Mouse (Mus musculus): ENCODE measurements around the gene Rabgef1. TPM values are rescaled to one million over a fixed set of nuclear protein-coding genes. Genes with fewer than 3 reads are reported as not detected.
A peak's percentile ranks its signal among the peaks of the same experiment; 100 is the strongest.

Rabgef1 gene
- polyA plus RNA-seq, 1 experiment from 2014 or later = 34.5 TPM

- ATAC-seq (ENCODE audit: insufficient read depth, low FRiP score) = no peak
- H3K36me3 ChIP-seq (ENCODE audit: control insufficient read depth, insufficient read depth, low read length) = no peaks in the 10 kb centered on the region
Observed at GRCm38 (mm10) chr5:130218336-130218735, 46.7 kb downstream of the Rabgef1 start.

GRCm38 (mm10) chr5:130221316-130221715, 49.7 kb downstream of the Rabgef1 start:
- Histone ChIP-seq H3K27ac (ENCODE audit: low read length) (0 out of 2 replicates have a peak overlapping the region, but pooled peaks have one; percentile 24), H3K36me3 (ENCODE audit: control insufficient read depth, insufficient read depth, low read length) (no peaks in the 10 kb centered on the region), H3K4me2 (ENCODE audit: low read depth, low read length) (peak overlapping the region; percentile 91), H3K4me1 (ENCODE audit: control insufficient read depth, insufficient read depth, low read length) (peaks cover 17% of the 10 kb centered on the region), H3K4me3 (replicated peaks; ENCODE audit: low read length) (peak overlapping the region; percentile 99), H3K9ac (ENCODE audit: low read length) (no peak overlapping the region), H3K27me3 (ENCODE audit: control insufficient read depth, insufficient read depth, low read length) (no peaks in the 10 kb centered on the region), H3K9me3 (replicated peaks; ENCODE audit: control insufficient read depth, low read length) (no peaks in the 10 kb centered on the region)
- no peak for ATAC-seq (ENCODE audit: insufficient read depth, low FRiP score)
- WGBS = 47% methylated on average over 2 of the region's 2 CpGs

More at GRCm38 (mm10) chr5:130218336-130218735, 46.7 kb downstream of the Rabgef1 start:
- WGBS = 82% methylated on average over 5 of the region's 5 CpGs
- H3K27ac ChIP-seq (ENCODE audit: low read length) = no peak overlapping the region
- H3K9me3 ChIP-seq (replicated peaks; ENCODE audit: control insufficient read depth, low read length) = no peaks in the 10 kb centered on the region
- no peaks in the 10 kb centered on the region for H3K27me3 ChIP-seq (ENCODE audit: control insufficient read depth, insufficient read depth, low read length)
- H3K4me3 ChIP-seq (replicated peaks; ENCODE audit: low read length) = no peak overlapping the region
- H3K4me1 ChIP-seq (ENCODE audit: control insufficient read depth, insufficient read depth, low read length) = peaks cover 10% of the 10 kb centered on the region; the same call in 1 of the 2 replicates
- H3K4me2 ChIP-seq (ENCODE audit: low read depth, low read length) = no peak overlapping the region
- H3K9ac ChIP-seq (ENCODE audit: low read length) = no peak overlapping the region

- Histone ChIP-seq H3K36me3 (ENCODE audit: control insufficient read depth, insufficient read depth, low read length) (no peaks in the 10 kb centered on the region), H3K27ac (ENCODE audit: low read length) (peak overlapping the region; percentile 75), H3K4me3 (replicated peaks; ENCODE audit: low read length) (peak overlapping the region; percentile 99), H3K4me1 (ENCODE audit: control insufficient read depth, insufficient read depth, low read length) (peaks cover 17% of the 10 kb centered on the region), H3K9ac (ENCODE audit: low read length) (peak overlapping the region; percentile 99), H3K9me3 (replicated peaks; ENCODE audit: control insufficient read depth, low read length) (no peaks in the 10 kb centered on the region), H3K4me2 (ENCODE audit: low read depth, low read length) (peak overlapping the region; percentile 91), H3K27me3 (ENCODE audit: control insufficient read depth, insufficient read depth, low read length) (no peaks in the 10 kb centered on the region)
- peak; percentile 35; the same call in 1 of the 2 replicates for ATAC-seq (ENCODE audit: insufficient read depth, low FRiP score)
- WGBS = 0% methylated on average over 10 of the region's 10 CpGs
Observed at GRCm38 (mm10) chr5:130221760-130222145, 50.2 kb downstream of the Rabgef1 start.

GRCm38 (mm10) chr5:130222146-130223004, 50.8 kb downstream of the Rabgef1 start:
- peak overlapping the region; percentile 79 for H3K27ac ChIP-seq (ENCODE audit: low read length)
- no peaks in the 10 kb centered on the region for H3K27me3 ChIP-seq (ENCODE audit: control insufficient read depth, insufficient read depth, low read length)
- peaks cover 17% of the 10 kb centered on the region for H3K4me1 ChIP-seq (ENCODE audit: control insufficient read depth, insufficient read depth, low read length)
- WGBS = under 1% methylated on average over 88 of the region's 88 CpGs
- peak overlapping the region; percentile 91 for H3K4me2 ChIP-seq (ENCODE audit: low read depth, low read length)
- H3K36me3 ChIP-seq (ENCODE audit: control insufficient read depth, insufficient read depth, low read length) = no peaks in the 10 kb centered on the region
- H3K4me3 ChIP-seq (replicated peaks; ENCODE audit: low read length) = peak overlapping the region; percentile 99
- no peaks in the 10 kb centered on the region for H3K9me3 ChIP-seq (replicated peaks; ENCODE audit: control insufficient read depth, low read length)
- ATAC-seq (ENCODE audit: insufficient read depth, low FRiP score) = peak; percentile 85
- H3K9ac ChIP-seq (ENCODE audit: low read length) = peak overlapping the region; percentile 99

GRCm38 (mm10) chr5:130226790-130227189, 55.2 kb downstream of the Rabgef1 start:
- H3K4me3 ChIP-seq (replicated peaks; ENCODE audit: low read length) = no peak overlapping the region
- WGBS = 77% methylated on average over 3 of the region's 3 CpGs
- no peaks in the 10 kb centered on the region for H3K27me3 ChIP-seq (ENCODE audit: control insufficient read depth, insufficient read depth, low read length)
- H3K27ac ChIP-seq (ENCODE audit: low read length) = no peak overlapping the region
- H3K4me2 ChIP-seq (ENCODE audit: low read depth, low read length) = no peak overlapping the region
- peaks cover 11% of the 10 kb centered on the region for H3K4me1 ChIP-seq (ENCODE audit: control insufficient read depth, insufficient read depth, low read length)
- no peak for ATAC-seq (ENCODE audit: insufficient read depth, low FRiP score)
- H3K9ac ChIP-seq (ENCODE audit: low read length) = no peak overlapping the region
- no peaks in the 10 kb centered on the region for H3K9me3 ChIP-seq (replicated peaks; ENCODE audit: control insufficient read depth, low read length)
- H3K36me3 ChIP-seq (ENCODE audit: control insufficient read depth, insufficient read depth, low read length) = peaks cover 8% of the 10 kb centered on the region

- WGBS = 40% methylated on average over 4 of the region's 4 CpGs
- no peaks in the 10 kb centered on the region for H3K27me3 ChIP-seq (ENCODE audit: control insufficient read depth, insufficient read depth, low read length)
- H3K27ac ChIP-seq (ENCODE audit: low read length) = no peak overlapping the region
- peaks cover 21% of the 10 kb centered on the region for H3K36me3 ChIP-seq (ENCODE audit: control insufficient read depth, insufficient read depth, low read length)
- no peak for ATAC-seq (ENCODE audit: insufficient read depth, low FRiP score)
- H3K4me1 ChIP-seq (ENCODE audit: control insufficient read depth, insufficient read depth, low read length) = peaks cover 10% of the 10 kb centered on the region
- H3K4me3 ChIP-seq (replicated peaks; ENCODE audit: low read length) = no peak overlapping the region
- no peak overlapping the region for H3K9ac ChIP-seq (ENCODE audit: low read length)
- no peak overlapping the region for H3K4me2 ChIP-seq (ENCODE audit: low read depth, low read length)
- H3K9me3 ChIP-seq (replicated peaks; ENCODE audit: control insufficient read depth, low read length) = no peaks in the 10 kb centered on the region
Observed at GRCm38 (mm10) chr5:130228120-130228519, 56.5 kb downstream of the Rabgef1 start.

- Histone ChIP-seq H3K36me3 (ENCODE audit: control insufficient read depth, insufficient read depth, low read length) (peaks cover 64% of the 10 kb centered on the region), H3K9ac (ENCODE audit: low read length) (no peak overlapping the region), H3K9me3 (replicated peaks; ENCODE audit: control insufficient read depth, low read length) (no peaks in the 10 kb centered on the region), H3K4me3 (replicated peaks; ENCODE audit: low read length) (no peak overlapping the region), H3K4me1 (ENCODE audit: control insufficient read depth, insufficient read depth, low read length) (no peaks in the 10 kb centered on the region), H3K27me3 (ENCODE audit: control insufficient read depth, insufficient read depth, low read length) (no peaks in the 10 kb centered on the region), H3K4me2 (ENCODE audit: low read depth, low read length) (no peak overlapping the region), H3K27ac (ENCODE audit: low read length) (no peak overlapping the region)
- no peak for ATAC-seq (ENCODE audit: insufficient read depth, low FRiP score)
- WGBS = 92% methylated on average over 8 of the region's 8 CpGs
Observed at GRCm38 (mm10) chr5:130236302-130236701, 64.7 kb downstream of the Rabgef1 start.

GRCm38 (mm10) chr5:130239236-130239635, 67.6 kb downstream of the Rabgef1 start:
- no peaks in the 10 kb centered on the region for H3K27me3 ChIP-seq (ENCODE audit: control insufficient read depth, insufficient read depth, low read length)
- no peak overlapping the region for H3K27ac ChIP-seq (ENCODE audit: low read length)
- WGBS = 96% methylated on average over 7 of the region's 7 CpGs
- no peaks in the 10 kb centered on the region for H3K9me3 ChIP-seq (replicated peaks; ENCODE audit: control insufficient read depth, low read length)
- H3K4me2 ChIP-seq (ENCODE audit: low read depth, low read length) = no peak overlapping the region
- H3K36me3 ChIP-seq (ENCODE audit: control insufficient read depth, insufficient read depth, low read length) = peaks cover 36% of the 10 kb centered on the region
- no peaks in the 10 kb centered on the region for H3K4me1 ChIP-seq (ENCODE audit: control insufficient read depth, insufficient read depth, low read length)
- H3K9ac ChIP-seq (ENCODE audit: low read length) = no peak overlapping the region
- no peak overlapping the region for H3K4me3 ChIP-seq (replicated peaks; ENCODE audit: low read length)
- no peak for ATAC-seq (ENCODE audit: insufficient read depth, low FRiP score)

- H3K4me1 ChIP-seq (ENCODE audit: control insufficient read depth, insufficient read depth, low read length) = no peaks in the 10 kb centered on the region
- H3K9ac ChIP-seq (ENCODE audit: low read length) = no peak overlapping the region
- H3K27ac ChIP-seq (ENCODE audit: low read length) = no peak overlapping the region
- no peaks in the 10 kb centered on the region for H3K9me3 ChIP-seq (replicated peaks; ENCODE audit: control insufficient read depth, low read length)
- ATAC-seq (ENCODE audit: insufficient read depth, low FRiP score) = no peak
- H3K27me3 ChIP-seq (ENCODE audit: control insufficient read depth, insufficient read depth, low read length) = no peaks in the 10 kb centered on the region
- H3K36me3 ChIP-seq (ENCODE audit: control insufficient read depth, insufficient read depth, low read length) = peaks cover 30% of the 10 kb centered on the region
- H3K4me2 ChIP-seq (ENCODE audit: low read depth, low read length) = no peak overlapping the region
- WGBS = 98% methylated on average over 2 of the region's 2 CpGs
- no peak overlapping the region for H3K4me3 ChIP-seq (replicated peaks; ENCODE audit: low read length)
Observed at GRCm38 (mm10) chr5:130239856-130240255, 68.3 kb downstream of the Rabgef1 start.

Measured in stomach, embryonic 16.5 days (tissue).